Mouse (Mus musculus) liver, postnatal 0 days (tissue): ENCODE results near the gene Tiam1.

ENCODE experiments used
- CTCF ChIP-seq: sonication (generic); IDR thresholded peaks from 2 replicates; pipeline ENCODE4 v1.5.1; 2016; ENCODE audit warnings: antibody characterized with exemption, low read depth
- EP300 ChIP-seq: IDR thresholded peaks from 2 replicates; pipeline ENCODE4 v1.6.1; 2016; ENCODE audit warnings: antibody characterized with exemption, low read depth, mild to moderate bottlenecking

- peak; percentile 60 for TF ChIP-seq CTCF
- no peak for TF ChIP-seq EP300
Measured at GRCm38 (mm10) chr16:90143760-90144516, at the start of gene Tiam1.
